Mouse (Mus musculus) embryonic facial prominence, embryonic 11.5 days (tissue): ENCODE measurements around the gene Foxn3. TPM values are rescaled to one million over a fixed set of nuclear protein-coding genes. Genes with fewer than 3 reads are reported as not detected.

ENCODE experiments used
- ATAC-seq: fragments of 200-750 bp; cut with Nextera tagmentation; replicated peaks from 2 replicates; pipeline ENCODE4 v1.8.0; 2017; ENCODE audit warnings: low read depth; ENCODE audit not compliant: insufficient number of reproducible peaks, low FRiP score, low TSS enrichment
- DNase-seq: peaks from one replicate; pipeline ENCODE4 v3.0.0-alpha.2; 2015; ENCODE audit warnings: low spot score
- H3K27ac ChIP-seq: fragments of 300-500 bp; sonication (generic); replicated peaks from 2 replicates; pipeline ENCODE4 v1.5.1; 2014; ENCODE audit warnings: mild to moderate bottlenecking, low read depth, low read length, control low read depth
- H3K27me3 ChIP-seq: fragments of 300-500 bp; sonication (generic); 2 replicates; pipeline ENCODE4 v1.6.1; 2014; ENCODE audit warnings: mild to moderate bottlenecking, low read length, moderate library complexity, mixed read lengths; ENCODE audit not compliant: control insufficient read depth, insufficient read depth
- H3K36me3 ChIP-seq: fragments of 300-500 bp; sonication (generic); replicated peaks from 2 replicates; pipeline ENCODE4 v1.6.1; 2014; ENCODE audit warnings: low read depth, mild to moderate bottlenecking, low read length, moderate library complexity, mixed read lengths; ENCODE audit not compliant: control insufficient read depth, insufficient read depth
- H3K4me1 ChIP-seq: fragments of 300-500 bp; sonication (generic); 2 replicates; pipeline ENCODE4 v1.6.1; 2014; ENCODE audit warnings: low read length, mixed read lengths; ENCODE audit not compliant: control insufficient read depth, insufficient read depth
- H3K4me2 ChIP-seq: fragments of 300-500 bp; sonication (generic); 2 replicates; pipeline ENCODE4 v1.6.1; 2014; ENCODE audit warnings: low read depth, mild to moderate bottlenecking, control low read depth, low read length, moderate library complexity
- H3K4me3 ChIP-seq: fragments of 300-500 bp; sonication (generic); 2 replicates; pipeline ENCODE4 v1.5.1; 2014; ENCODE audit warnings: low read depth, low read length, control low read depth
- H3K9ac ChIP-seq: fragments of 300-500 bp; sonication (generic); replicated peaks from 2 replicates; pipeline ENCODE4 v1.6.1; 2014; ENCODE audit warnings: mild to moderate bottlenecking, control low read depth, low read length
- H3K9me3 ChIP-seq: fragments of 300-500 bp; sonication (generic); replicated peaks from 2 replicates; pipeline ENCODE4 v1.6.1; 2016; ENCODE audit warnings: mild to moderate bottlenecking, low read length, inconsistent platforms, mixed read lengths; ENCODE audit not compliant: control insufficient read depth
- WGBS: fragments of 180-500 bp; shearing (Covaris S2); extraction: QIAGEN DNeasy Blood & Tissue Kit; methylation state at CpG from one replicate; pipeline ENCODE4 v1.1.7; 2014; 5-methylcytosine and 5-hydroxymethylcytosine counted together
- polyA plus RNA-seq: library from polyadenylated mRNA; unstranded; fragments of >200 nt; fragmentation: Nextera tagmentation; extraction: Ambion mirVana; gene quantifications from 2 replicates; pipeline ENCODE4 v1.2.1, GENCODE M21; 2014

Gene Foxn3
- polyA plus RNA-seq, 1 experiment from 2014 or later: 80.5 TPM

DNA sequence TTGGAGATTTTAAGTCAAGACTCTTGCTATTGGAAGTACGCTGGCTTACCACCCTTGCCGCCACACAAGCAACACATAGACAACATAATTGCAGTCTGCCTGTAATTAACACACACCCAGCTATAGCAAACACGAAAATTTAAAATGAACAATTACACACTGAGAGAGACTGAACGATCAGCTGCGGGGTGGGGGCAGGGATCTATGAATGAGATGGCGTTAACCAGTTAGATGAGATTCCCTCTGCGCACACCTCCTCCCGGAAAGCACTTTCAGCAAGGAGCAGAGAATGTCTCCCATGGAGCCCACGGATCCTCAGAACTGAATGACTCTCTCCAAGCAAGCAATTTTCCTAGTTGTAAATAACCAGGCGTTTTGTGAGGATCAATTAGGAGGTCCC lies 309.8 kb downstream of the Foxn3 start:
- WGBS: 81% methylated on average over 10 of the region's 10 CpGs
- H3K9ac ChIP-seq: no peak overlapping the region
- DNase-seq (no peak), ATAC-seq (no peak)
- no peak overlapping the region for H3K4me3 ChIP-seq
- H3K36me3 ChIP-seq: no peaks in the 10 kb centered on the region
- no peaks in the 10 kb centered on the region for H3K27me3 ChIP-seq
- no peaks in the 10 kb centered on the region for H3K9me3 ChIP-seq
- no peaks in the 10 kb centered on the region for H3K4me1 ChIP-seq
- H3K4me2 ChIP-seq: no peak overlapping the region
- no peak overlapping the region for H3K27ac ChIP-seq

DNA sequence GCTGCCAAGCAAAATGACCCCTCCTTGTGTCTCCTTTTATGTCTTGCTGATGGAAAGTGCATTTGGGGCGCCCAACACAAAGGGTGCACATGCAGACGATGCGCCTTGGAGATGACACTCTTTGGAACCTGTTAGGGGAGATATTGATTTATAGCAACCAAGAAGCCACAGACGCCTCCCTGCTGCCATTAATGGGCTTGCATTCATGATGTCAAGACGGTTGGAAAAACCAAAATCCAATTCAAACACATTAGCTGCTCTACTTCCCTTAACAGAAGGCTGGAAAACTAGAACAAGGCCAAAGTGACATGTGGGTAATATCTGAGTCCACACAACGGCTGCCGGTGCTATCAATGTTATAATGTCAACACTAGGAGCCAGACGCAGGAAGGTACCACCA lies 314.8 kb downstream of the Foxn3 start:
- 94% methylated on average over 8 of the region's 8 CpGs for WGBS
- no peak for ATAC-seq
- DNase-seq: no peak
- no peaks in the 10 kb centered on the region for H3K27me3 ChIP-seq
- no peaks in the 10 kb centered on the region for H3K4me1 ChIP-seq
- H3K36me3 ChIP-seq: no peaks in the 10 kb centered on the region
- H3K4me2 ChIP-seq: no peak overlapping the region
- H3K9me3 ChIP-seq: no peaks in the 10 kb centered on the region
- no peak overlapping the region for H3K4me3 ChIP-seq
- no peak overlapping the region for H3K27ac ChIP-seq
- H3K9ac ChIP-seq: no peak overlapping the region

GRCm38 (mm10) chr12:99247939-99248338 lies 315.4 kb downstream of the Foxn3 start:
- Histone ChIP-seq H3K27me3 (no peaks in the 10 kb centered on the region), H3K9me3 (no peaks in the 10 kb centered on the region), H3K9ac (no peak overlapping the region), H3K4me3 (no peak overlapping the region), H3K36me3 (no peaks in the 10 kb centered on the region), H3K4me1 (no peaks in the 10 kb centered on the region), H3K27ac (no peak overlapping the region), H3K4me2 (no peak overlapping the region)
- WGBS: 72% methylated on average over 6 of the region's 6 CpGs
- DNase-seq (no peak), ATAC-seq (no peak)

DNA sequence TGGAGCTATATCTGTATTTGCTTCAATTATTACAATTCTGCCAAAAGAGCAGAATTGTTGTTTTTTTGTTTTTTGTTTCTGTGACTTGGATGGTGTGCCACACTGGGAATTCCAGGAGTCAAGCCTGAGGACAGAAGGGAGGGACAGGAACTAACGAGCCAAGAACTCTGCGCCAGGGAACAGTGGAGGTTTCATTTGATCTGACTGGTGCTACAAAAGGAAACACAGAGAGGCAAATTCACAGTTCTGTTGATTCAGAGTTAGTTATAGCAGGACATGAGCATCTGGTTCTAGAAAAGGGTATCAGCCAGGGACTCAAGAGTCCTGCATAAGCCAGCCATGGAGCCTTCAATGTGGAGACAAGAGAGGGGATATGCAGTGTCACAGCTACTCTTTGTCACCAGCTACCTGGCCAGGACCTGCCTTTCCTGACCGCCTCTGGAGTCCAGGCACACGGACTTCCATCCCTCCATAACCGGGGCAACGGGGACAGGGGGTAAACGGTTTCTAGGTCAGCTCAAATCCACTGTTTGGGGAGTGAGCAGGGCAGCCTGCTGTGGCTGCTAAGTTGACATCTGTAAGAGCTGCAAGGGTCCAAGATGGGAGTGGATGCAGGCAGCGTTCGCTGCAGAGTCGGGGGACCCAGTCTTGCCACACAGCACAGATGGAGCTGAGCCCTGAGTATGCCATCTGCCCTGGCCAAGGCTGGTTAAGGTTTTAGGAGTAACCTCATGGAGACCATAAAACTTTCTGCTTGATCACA lies 316.2 kb downstream of the Foxn3 start:
- no peaks in the 10 kb centered on the region for H3K9me3 ChIP-seq
- 80% methylated on average over 10 of the region's 10 CpGs for WGBS
- ATAC-seq: no peak
- H3K4me3 ChIP-seq: no peak overlapping the region
- H3K27me3 ChIP-seq: no peaks in the 10 kb centered on the region
- no peak overlapping the region for H3K4me2 ChIP-seq
- no peak overlapping the region for H3K27ac ChIP-seq
- no peak for DNase-seq
- no peak overlapping the region for H3K9ac ChIP-seq
- no peaks in the 10 kb centered on the region for H3K36me3 ChIP-seq
- H3K4me1 ChIP-seq: no peaks in the 10 kb centered on the region

DNA sequence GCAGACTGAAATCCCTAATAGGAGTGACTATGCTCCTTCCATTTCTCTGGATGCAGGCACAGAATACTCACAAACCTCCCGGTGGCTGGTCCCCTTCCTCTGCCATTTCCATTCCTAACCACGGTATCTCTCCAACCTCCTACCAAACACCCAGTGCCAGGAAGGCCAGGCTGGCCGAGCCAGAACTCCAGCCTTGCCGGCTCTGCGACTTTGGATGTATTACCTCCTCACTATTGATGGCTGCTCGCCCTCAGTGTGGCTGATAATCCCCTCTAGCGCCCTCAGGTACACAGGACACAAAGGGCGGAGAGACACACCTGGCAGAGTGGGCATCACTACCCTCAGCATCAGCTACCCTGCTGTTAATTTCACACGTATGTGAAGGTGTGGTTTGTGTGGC lies 318.7 kb downstream of the Foxn3 start:
- no peak for DNase-seq
- Histone ChIP-seq H3K27ac (no peak overlapping the region), H3K9ac (no peak overlapping the region), H3K36me3 (no peaks in the 10 kb centered on the region), H3K4me3 (no peak overlapping the region), H3K27me3 (no peaks in the 10 kb centered on the region), H3K9me3 (no peaks in the 10 kb centered on the region), H3K4me2 (no peak overlapping the region), H3K4me1 (no peaks in the 10 kb centered on the region)
- no peak for ATAC-seq
- 86% methylated on average over 9 of the region's 9 CpGs for WGBS

DNA sequence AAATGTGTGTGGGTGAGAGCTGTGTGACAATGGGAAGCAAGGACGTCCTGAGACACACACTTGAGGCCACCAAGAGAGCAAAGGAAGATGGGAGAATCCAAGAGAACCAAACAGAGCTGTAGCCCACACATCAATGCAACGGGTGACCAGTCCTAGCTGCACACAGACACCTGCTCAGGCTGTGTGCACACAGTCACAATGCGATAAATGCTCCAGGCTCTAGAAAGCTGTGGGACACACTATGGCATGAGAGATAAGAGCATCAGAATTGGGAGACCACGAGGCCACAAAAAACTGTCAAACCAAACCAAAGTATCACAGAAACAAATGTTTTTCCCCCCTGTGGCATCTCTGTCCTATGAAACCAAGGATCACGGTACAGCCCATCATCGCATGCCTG lies 319.1 kb downstream of the Foxn3 start:
- no peaks in the 10 kb centered on the region for H3K4me1 ChIP-seq
- H3K9ac ChIP-seq: no peak overlapping the region
- H3K27me3 ChIP-seq: no peaks in the 10 kb centered on the region
- DNase-seq: no peak
- 91% methylated on average over 6 of the region's 6 CpGs for WGBS
- no peak overlapping the region for H3K27ac ChIP-seq
- no peak overlapping the region for H3K4me3 ChIP-seq
- ATAC-seq: no peak
- no peak overlapping the region for H3K4me2 ChIP-seq
- no peaks in the 10 kb centered on the region for H3K9me3 ChIP-seq
- H3K36me3 ChIP-seq: no peaks in the 10 kb centered on the region

GRCm38 (mm10) chr12:99243316-99243715 lies 320.1 kb downstream of the Foxn3 start:
- no peaks in the 10 kb centered on the region for H3K4me1 ChIP-seq
- H3K9ac ChIP-seq: no peak overlapping the region
- no peak overlapping the region for H3K4me2 ChIP-seq
- H3K36me3 ChIP-seq: no peaks in the 10 kb centered on the region
- no peak overlapping the region for H3K4me3 ChIP-seq
- no peaks in the 10 kb centered on the region for H3K27me3 ChIP-seq
- H3K27ac ChIP-seq: no peak overlapping the region
- ATAC-seq (no peak), DNase-seq (no peak)
- H3K9me3 ChIP-seq: no peaks in the 10 kb centered on the region
- 92% methylated on average over 1 of the region's 1 CpGs for WGBS

DNA sequence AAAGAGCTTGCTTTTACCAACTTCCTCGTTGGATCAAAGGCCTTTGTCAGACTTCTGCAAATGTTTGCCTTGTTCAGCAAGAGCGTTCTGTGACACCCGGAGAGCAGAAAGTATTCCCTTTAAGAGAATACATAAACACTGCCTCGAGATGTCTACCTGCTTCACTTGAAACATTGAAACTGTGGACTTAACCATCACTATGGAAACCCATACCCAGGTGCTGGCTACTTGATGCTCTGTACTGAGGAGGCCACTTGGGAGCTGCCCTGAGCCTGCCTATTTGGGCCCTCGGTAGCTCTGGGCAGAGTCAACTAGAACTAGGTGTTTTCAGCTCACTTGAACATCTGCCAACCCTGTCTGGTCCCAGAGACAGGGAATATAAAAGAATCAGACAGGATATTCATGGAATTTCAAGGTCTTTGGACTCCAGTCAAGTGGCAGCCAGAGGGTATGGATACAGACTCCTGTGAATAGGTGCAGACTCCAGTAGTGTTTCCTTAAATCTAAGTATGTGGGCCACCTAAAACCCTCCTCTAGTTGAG lies 323.1 kb downstream of the Foxn3 start:
- WGBS: 69% methylated on average over 5 of the region's 5 CpGs

More for the DNA sequence above, 323.1 kb downstream of the Foxn3 start:
- no peak overlapping the region for H3K4me3 ChIP-seq
- H3K4me1 ChIP-seq: no peaks in the 10 kb centered on the region
- H3K9ac ChIP-seq: no peak overlapping the region
- no peaks in the 10 kb centered on the region for H3K36me3 ChIP-seq
- DNase-seq (no peak), ATAC-seq (no peak)
- no peaks in the 10 kb centered on the region for H3K9me3 ChIP-seq
- no peak overlapping the region for H3K4me2 ChIP-seq
- no peak overlapping the region for H3K27ac ChIP-seq
- no peaks in the 10 kb centered on the region for H3K27me3 ChIP-seq
